Mouse (Mus musculus) c-Kit-negative CD71-positive TER-119-positive erythroid progenitor cells, embryonic 14.5 days (primary cell): Measurements from ENCODE around the gene Dennd1c.
"Not testable (repeated sequence)": the region's sequence is repeated elsewhere in the genome, so short reads cannot be mapped to it uniquely, and the experiment has no call there.

Experiments
- DNase-seq: peaks from one replicate; pipeline ENCODE4 v3.0.0-alpha.2; 2013; ENCODE audit warnings: low read depth, low spot score

Gene Dennd1c

GRCm38 (mm10) chr17:57095855-57096622 lies 17.7 kb upstream of the Dennd1c start:
- peak; percentile 33 for DNase-seq

GRCm38 (mm10) chr17:57094222-57094621 lies 15.9 kb upstream of the Dennd1c start:
- no peak for DNase-seq

GRCm38 (mm10) chr17:57087049-57087832 lies 8.9 kb upstream of the Dennd1c start, which contains the start of gene Tubb4a:
TSS of gene Tubb4a (minus strand) at chr17:57087782.
- DNase-seq = no peak

- no peak for DNase-seq
Observed at GRCm38 (mm10) chr17:57085970-57086757, 7.8 kb upstream of the Dennd1c start.

GRCm38 (mm10) chr17:57082481-57082880 lies 4.2 kb upstream of the Dennd1c start:
- DNase-seq = no peak

GRCm38 (mm10) chr17:57081234-57081842 lies 3.0 kb upstream of the Dennd1c start:
- DNase-seq = no peak

- no peak for DNase-seq
Observed at GRCm38 (mm10) chr17:57079919-57080318, 1.6 kb upstream of the Dennd1c start.

- no peak for DNase-seq
Observed at GRCm38 (mm10) chr17:57076916-57077315, 1.4 kb downstream of the Dennd1c start.

- no peak for DNase-seq
Observed at GRCm38 (mm10) chr17:57070699-57071098, 7.6 kb downstream of the Dennd1c start.

- DNase-seq = no peak
Observed at GRCm38 (mm10) chr17:57070272-57070671, 8.0 kb downstream of the Dennd1c start.

GRCm38 (mm10) chr17:57066908-57067307 lies 11.4 kb downstream of the Dennd1c start:
- no peak for DNase-seq

GRCm38 (mm10) chr17:57063031-57063430 lies 15.3 kb downstream of the Dennd1c start:
- no peak for DNase-seq

- DNase-seq = no peak
Observed at GRCm38 (mm10) chr17:57062548-57062947, 15.8 kb downstream of the Dennd1c start.

GRCm38 (mm10) chr17:57062011-57062521 lies 16.2 kb downstream of the Dennd1c start:
- no peak for DNase-seq

GRCm38 (mm10) chr17:57061069-57061468 lies 17.2 kb downstream of the Dennd1c start:
- DNase-seq = no peak

- peak; percentile 79 for DNase-seq
Observed at GRCm38 (mm10) chr17:57060231-57060801, 18.0 kb downstream of the Dennd1c start.

GRCm38 (mm10) chr17:57059486-57059977 lies 18.8 kb downstream of the Dennd1c start, which contains the start of gene Slc25a23:
TSS of gene Slc25a23 (minus strand) at chr17:57059863.
- DNase-seq = no peak

- no peak for DNase-seq
Observed at GRCm38 (mm10) chr17:57058891-57059485, 19.3 kb downstream of the Dennd1c start, which contains the start of gene Crb3. TSS of gene Crb3 (plus strand) at chr17:57059105.

GRCm38 (mm10) chr17:57056246-57056645 lies 22.1 kb downstream of the Dennd1c start:
- no peak for DNase-seq

GRCm38 (mm10) chr17:57051679-57052078 lies 26.6 kb downstream of the Dennd1c start:
- not testable (repeated sequence) for DNase-seq
